Mouse (Mus musculus): ENCODE results near the gene Tet1. TPM values are rescaled to one million over a fixed set of nuclear protein-coding genes. Genes with fewer than 3 reads are reported as not detected.

Tet1 gene
- total and polyA plus RNA-seq, 3 experiments = 0.08 TPM; not detected in 1

DNA sequence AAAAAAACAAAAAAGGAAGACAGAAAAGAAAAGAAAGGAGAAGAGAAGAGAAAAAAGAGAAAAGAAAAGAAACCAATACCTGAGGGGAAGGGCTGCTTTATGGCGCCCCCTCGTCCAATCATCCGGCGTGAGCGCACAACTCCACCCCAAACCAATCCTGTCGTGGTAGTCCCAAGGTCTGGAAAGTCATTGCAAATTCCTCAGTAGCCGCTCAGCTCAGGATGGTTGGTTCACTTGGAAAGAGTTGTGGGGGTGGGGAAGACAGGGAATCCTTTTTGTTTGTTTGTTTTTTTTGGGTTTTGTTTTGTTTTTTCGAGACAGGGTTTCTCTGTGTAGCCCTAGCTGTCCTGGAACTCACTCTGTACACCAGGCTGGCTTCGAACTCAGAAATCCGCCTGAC, 23.3 kb downstream of the Tet1 start:
- Histone ChIP-seq H3K36me3 (ENCODE audit: control insufficient read depth in 1 of 2, insufficient read depth in 2 of 2, low read length in 2 of 2) (no peaks in the 10 kb centered on the region), H3K4me1 (ENCODE audit: control insufficient read depth in 1 of 2, insufficient read depth in 2 of 2, low read length in 2 of 2) (no peaks in the 10 kb centered on the region), H3K4me3 (ENCODE audit: control insufficient read depth in 1 of 2, insufficient read depth in 1 of 2, low read depth in 2 of 2, low read length in 2 of 2) (no peak overlapping the region), H3K9ac (ENCODE audit: control insufficient read depth, low read depth, low read length, poor library complexity, severe bottlenecking) (no peak overlapping the region), H3K79me2 (ENCODE audit: control insufficient read depth, insufficient read depth, low read length, poor library complexity) (peaks cover 1% of the 10 kb centered on the region; the same call in 1 of the 2 replicates), H3K27me3 (ENCODE audit: control insufficient read depth in 1 of 2, insufficient read depth in 2 of 2, low read length in 2 of 2) (peaks cover 2 to 5% of the 10 kb centered on the region in 2 experiments; a peak in 3 of 4 replicates), H3K27ac (ENCODE audit: control insufficient read depth, low read depth, low read length) (no peak overlapping the region), H3K9me3 (replicated peaks; ENCODE audit: insufficient read depth, low read length) (no peaks in the 10 kb centered on the region)
- no peak for DNase-seq (ENCODE audit: low read depth, low spot score)
- TF ChIP-seq USF1 (IDR thresholded peaks at IDR 0.05; ENCODE audit: low read depth, low read length) (no peak), MAX (IDR thresholded peaks at IDR 0.05; ENCODE audit: low read length) (no peak), CHD2 (IDR thresholded peaks at IDR 0.05; ENCODE audit: low read length) (no peak), E2F4 (IDR thresholded peaks at IDR 0.05; ENCODE audit: borderline replicate concordance, low read depth, low read length) (no peak), ZKSCAN1 (IDR thresholded peaks at IDR 0.05; ENCODE audit: low read depth, low read length) (no peak), MEF2A (IDR thresholded peaks at IDR 0.05; ENCODE audit: extremely low read depth, insufficient replicate concordance, low read depth, low read length, poor library complexity, severe bottlenecking) (no peak), ZNF384 (IDR thresholded peaks at IDR 0.05; ENCODE audit: low read depth, low read length) (no peak), HCFC1 (IDR thresholded peaks at IDR 0.05; ENCODE audit: low read depth, low read length) (no peak), NRF1 (IDR thresholded peaks at IDR 0.05; ENCODE audit: insufficient read depth, low read depth, low read length, poor library complexity, severe bottlenecking) (no peak), ETS1 (IDR thresholded peaks at IDR 0.05; ENCODE audit: low read depth, low read length) (no peak), MXI1 (IDR thresholded peaks at IDR 0.05; ENCODE audit: low read depth, low read length) (no peak), ZC3H11A (IDR thresholded peaks at IDR 0.05; ENCODE audit: low read depth, low read length) (no peak), TCF12 (IDR thresholded peaks at IDR 0.05; ENCODE audit: low read depth, low read length) (no peak), MAZ (IDR thresholded peaks at IDR 0.05; ENCODE audit: low read depth, low read length) (no peak), POLR2AphosphoS2 (IDR thresholded peaks at IDR 0.05; ENCODE audit: low read length) (no peak), CHD1 (IDR thresholded peaks at IDR 0.05; ENCODE audit: low read depth, low read length) (no peak), JUND (IDR thresholded peaks at IDR 0.05; ENCODE audit: low read depth, low read length) (no peak)

DNA sequence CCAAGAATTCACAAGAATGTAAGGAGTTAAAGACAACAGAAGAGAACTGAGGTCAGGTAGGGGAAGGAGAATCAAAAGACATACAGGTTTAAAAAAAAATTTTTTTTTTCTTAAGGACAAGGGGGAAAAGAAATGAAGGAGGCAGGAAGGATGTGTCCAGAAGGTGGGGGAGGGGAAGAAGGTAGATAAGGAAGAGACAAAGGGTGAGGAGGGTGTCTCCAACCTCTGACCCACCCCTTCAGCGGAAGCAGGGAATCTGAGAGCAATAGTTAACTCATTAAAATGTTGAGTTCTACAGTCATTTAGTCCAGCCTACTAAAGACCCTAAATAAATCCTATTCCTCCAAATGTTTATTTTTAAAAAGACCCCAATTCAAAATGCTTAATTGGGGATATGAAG, 24.3 kb downstream of the Tet1 start:
- no peak for DNase-seq (ENCODE audit: low read depth, low spot score)
- no peak overlapping the region for H3K4me3 ChIP-seq (ENCODE audit: control insufficient read depth in 1 of 2, insufficient read depth in 1 of 2, low read depth in 2 of 2, low read length in 2 of 2)
- TF ChIP-seq E2F4 (IDR thresholded peaks at IDR 0.05; ENCODE audit: borderline replicate concordance, low read depth, low read length) (no peak), NELFE (IDR thresholded peaks at IDR 0.05; ENCODE audit: low read depth, low read length) (no peak), POLR2AphosphoS5 (IDR thresholded peaks at IDR 0.05; ENCODE audit: borderline replicate concordance, low read depth, low read length) (no peak)
- H3K27me3 ChIP-seq (ENCODE audit: control insufficient read depth in 1 of 2, insufficient read depth in 2 of 2, low read length in 2 of 2) = peaks cover 2 to 4% of the 10 kb centered on the region in 2 experiments; a peak in 3 of 4 replicates
- no peaks in the 10 kb centered on the region for H3K9me3 ChIP-seq (replicated peaks; ENCODE audit: insufficient read depth, low read length)
- peaks cover 1% of the 10 kb centered on the region; the same call in 1 of the 2 replicates for H3K79me2 ChIP-seq (ENCODE audit: control insufficient read depth, insufficient read depth, low read length, poor library complexity)
- H3K9ac ChIP-seq (ENCODE audit: control insufficient read depth, low read depth, low read length, poor library complexity, severe bottlenecking) = no peak overlapping the region
- H3K36me3 ChIP-seq (ENCODE audit: control insufficient read depth in 1 of 2, insufficient read depth in 2 of 2, low read length in 2 of 2) = no peaks in the 10 kb centered on the region
- H3K4me1 ChIP-seq (ENCODE audit: control insufficient read depth in 1 of 2, insufficient read depth in 2 of 2, low read length in 2 of 2) = no peaks in the 10 kb centered on the region
- no peak overlapping the region for H3K27ac ChIP-seq (ENCODE audit: control insufficient read depth, low read depth, low read length)
